Mouse (Mus musculus) gastrocnemius, adult 18-20 months (tissue): ENCODE results near the gene Fbxl20. TPM values are rescaled to one million over a fixed set of nuclear protein-coding genes. Genes with fewer than 3 reads are reported as not detected.

Source experiments
- DNase-seq: peaks from one replicate; pipeline ENCODE4 v3.0.0; 2021; ENCODE audit warnings: low spot score
- total RNA-seq, 2 experiments: library from RNA; stranded (reverse); gene quantifications; 2 replicates each; pipeline ENCODE4 v1.2.3; 2021

Fbxl20 gene
- total RNA-seq, 2 experiments from 2014 or later = 8.9 to 9.3 TPM

GRCm38 (mm10) chr11:98090583-98090982 is 59.6 kb downstream of the Fbxl20 start:
- DNase-seq = no peak

- peak; percentile 16 for DNase-seq
Observed at GRCm38 (mm10) chr11:98088224-98088623, 62.0 kb downstream of the Fbxl20 start.

GRCm38 (mm10) chr11:98086574-98086973 is 63.6 kb downstream of the Fbxl20 start:
- DNase-seq = no peak

- no peak for DNase-seq
Observed at GRCm38 (mm10) chr11:98086141-98086540, 64.1 kb downstream of the Fbxl20 start.

- no peak for DNase-seq
Observed at GRCm38 (mm10) chr11:98082745-98083144, 67.5 kb downstream of the Fbxl20 start.

- no peak for DNase-seq
Observed at GRCm38 (mm10) chr11:98080450-98080849, 69.8 kb downstream of the Fbxl20 start.

GRCm38 (mm10) chr11:98077086-98077485 is 73.1 kb downstream of the Fbxl20 start:
- peak; percentile 71 for DNase-seq

- peak; percentile 89 for DNase-seq
Observed at GRCm38 (mm10) chr11:98075195-98075808, 74.9 kb downstream of the Fbxl20 start.

- DNase-seq = no peak
Observed at GRCm38 (mm10) chr11:98073442-98073841, 76.8 kb downstream of the Fbxl20 start.

GRCm38 (mm10) chr11:98067255-98067654 is 82.9 kb downstream of the Fbxl20 start:
- no peak for DNase-seq

GRCm38 (mm10) chr11:98066201-98066600 is 84.0 kb downstream of the Fbxl20 start:
- no peak for DNase-seq

GRCm38 (mm10) chr11:98061904-98062562 is 88.2 kb downstream of the Fbxl20 start:
- DNase-seq = no peak

GRCm38 (mm10) chr11:98061441-98061840 is 88.8 kb downstream of the Fbxl20 start:
- no peak for DNase-seq

- no peak for DNase-seq
Observed at GRCm38 (mm10) chr11:98060104-98060692, 90.0 kb downstream of the Fbxl20 start.

GRCm38 (mm10) chr11:98059662-98060061 is 90.5 kb downstream of the Fbxl20 start:
- DNase-seq = peak; percentile 44

GRCm38 (mm10) chr11:98057998-98058397 is 92.2 kb downstream of the Fbxl20 start:
- no peak for DNase-seq

GRCm38 (mm10) chr11:98057466-98057865 is 92.7 kb downstream of the Fbxl20 start:
- no peak for DNase-seq

GRCm38 (mm10) chr11:98052989-98053834 is 97.0 kb downstream of the Fbxl20 start, which contains the start of gene Stac2:
Gene Stac2 (minus strand): TSS chr11:98053462.
- DNase-seq = peak; percentile 74

- DNase-seq = no peak
Observed at GRCm38 (mm10) chr11:98052129-98052988, 97.8 kb downstream of the Fbxl20 start.

GRCm38 (mm10) chr11:98051611-98052128 is 98.5 kb downstream of the Fbxl20 start:
- DNase-seq = no peak

- DNase-seq = no peak
Observed at GRCm38 (mm10) chr11:98050940-98051339, 99.3 kb downstream of the Fbxl20 start.
